Mouse (Mus musculus): ENCODE measurements around the gene Wdpcp.

DNA sequence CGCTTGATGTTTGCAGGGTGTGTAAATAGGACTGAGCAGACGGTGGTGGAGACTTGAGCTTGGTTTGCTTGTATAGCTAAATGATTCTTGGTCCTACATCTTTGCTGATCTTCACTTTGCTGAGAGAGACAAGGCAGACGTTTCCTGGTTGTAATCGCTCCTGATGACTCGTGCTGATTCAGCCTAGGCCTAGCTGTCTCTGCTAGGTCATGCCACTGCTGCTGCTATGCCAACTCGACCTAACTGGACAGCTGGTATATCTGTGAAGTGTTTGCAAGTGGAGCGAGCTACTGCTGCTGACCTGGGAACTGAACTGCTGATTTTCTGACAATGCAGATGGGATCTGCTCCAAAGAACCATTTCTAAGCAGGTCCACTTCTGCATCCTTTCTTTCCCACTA, 9.4 kb downstream of the Wdpcp start:
- TF ChIP-seq CTCF (IDR thresholded peaks at IDR 0.05; ENCODE audit: low read depth, low read length), result no peak
- no peak for TF ChIP-seq GATA1 (IDR thresholded peaks at IDR 0.05; ENCODE audit: borderline replicate concordance, low read length)
- no peak for TF ChIP-seq TAL1 (conservative IDR thresholded peaks at IDR 0.05; ENCODE audit: low read depth, low read length)
- TF ChIP-seq POLR2AphosphoS5 (IDR thresholded peaks at IDR 0.05; ENCODE audit: insufficient replicate concordance, low read depth, low read length), result no peak
